Mouse (Mus musculus) kidney, adult 2 months (tissue): ENCODE measurements around the gene Cfap298. TPM values are rescaled to one million over a fixed set of nuclear protein-coding genes. Genes with fewer than 3 reads are reported as not detected.

ENCODE experiments used
- DNase-seq: peaks from one replicate; pipeline ENCODE4 v3.0.0; 2021
- H3K27ac ChIP-seq: fragments of 200-500 bp; 2 replicates; pipeline ENCODE4 v1.5.1; 2012; ENCODE audit warnings: low read depth, low read length, control low read depth, inconsistent platforms; ENCODE audit not compliant: insufficient read depth
- H3K27me3 ChIP-seq: fragments of 200-500 bp; replicated peaks from 2 replicates; pipeline ENCODE4 v1.6.1; 2012; ENCODE audit warnings: mild to moderate bottlenecking, moderate library complexity, low read length, inconsistent platforms; ENCODE audit not compliant: control insufficient read depth, insufficient read depth
- H3K36me3 ChIP-seq: fragments of 200-500 bp; 2 replicates; pipeline ENCODE4 v1.6.1; 2012; ENCODE audit warnings: mild to moderate bottlenecking, moderate library complexity, low read length, inconsistent platforms; ENCODE audit not compliant: control insufficient read depth, insufficient read depth
- H3K4me1 ChIP-seq: fragments of 200-500 bp; 2 replicates; pipeline ENCODE4 v1.6.1; 2011; ENCODE audit warnings: low read length; ENCODE audit not compliant: control insufficient read depth, insufficient read depth
- H3K4me3 ChIP-seq: fragments of 200-500 bp; 2 replicates; pipeline ENCODE4 v1.5.1; 2011; ENCODE audit warnings: mild to moderate bottlenecking, low read depth, low read length, control low read depth; ENCODE audit not compliant: insufficient read depth
- CTCF ChIP-seq: fragments of 200-500 bp; conservative IDR thresholded peaks from 2 replicates; pipeline ENCODE4 v1.5.1; 2011; ENCODE audit warnings: low read depth, mild to moderate bottlenecking, control low read depth, low read length, moderate library complexity, mixed read lengths; ENCODE audit not compliant: insufficient read depth, insufficient read length
- POLR2A ChIP-seq: fragments of 200-500 bp; IDR thresholded peaks from one replicate; pipeline ENCODE4 v1.6.1; 2011; ENCODE audit warnings: low read depth, low read length, control low read depth
- WGBS: fragments of 180-500 bp; shearing (Covaris S2); methylation state at CpG from one replicate; pipeline ENCODE4 v1.1.7; 2018; 5-methylcytosine and 5-hydroxymethylcytosine counted together
- polyA plus RNA-seq: library from polyadenylated mRNA; depleted of rRNA; stranded (reverse); fragments of >200 nt; gene quantifications from 2 replicates; pipeline ENCODE4 v1.2.3, GENCODE M21; 2012

Gene Cfap298
- polyA plus RNA-seq, 1 experiment: 16.1 TPM

- H3K4me1 ChIP-seq: no peaks in the 10 kb centered on the region
- H3K36me3 ChIP-seq: no peaks in the 10 kb centered on the region
- H3K4me3 ChIP-seq: peak overlapping the region; percentile 0; the same call in 1 of the 2 replicates
- H3K27me3 ChIP-seq: no peaks in the 10 kb centered on the region
- TF ChIP-seq POLR2A: no peak
- TF ChIP-seq CTCF: no peak
- 5% methylated on average over 12 of the region's 12 CpGs for WGBS
- peak; percentile 78 for DNase-seq
- no peak overlapping the region for H3K27ac ChIP-seq
Measured at GRCm38 (mm10) chr16:90916040-90916481, 18.9 kb downstream of the Cfap298 start.

- WGBS: 60% methylated on average over 13 of the region's 13 CpGs
Measured at GRCm38 (mm10) chr16:90911766-90912165, 23.1 kb downstream of the Cfap298 start.

GRCm38 (mm10) chr16:90910855-90911533 is 23.9 kb downstream of the Cfap298 start:
- Histone ChIP-seq H3K36me3 (no peaks in the 10 kb centered on the region), H3K27me3 (no peaks in the 10 kb centered on the region), H3K27ac (no peak overlapping the region), H3K4me3 (no peak overlapping the region), H3K4me1 (no peaks in the 10 kb centered on the region)
- no peak for DNase-seq
- 85% methylated on average over 17 of the region's 17 CpGs for WGBS
- TF ChIP-seq CTCF (no peak), POLR2A (no peak)

More at GRCm38 (mm10) chr16:90911766-90912165, 23.1 kb downstream of the Cfap298 start:
- DNase-seq: peak; percentile 47
- H3K4me3 ChIP-seq: no peak overlapping the region
- H3K27ac ChIP-seq: no peak overlapping the region
- no peaks in the 10 kb centered on the region for H3K4me1 ChIP-seq
- no peaks in the 10 kb centered on the region for H3K36me3 ChIP-seq
- H3K27me3 ChIP-seq: no peaks in the 10 kb centered on the region
- TF ChIP-seq CTCF: no peak
- no peak for TF ChIP-seq POLR2A

GRCm38 (mm10) chr16:90907250-90907649 is 27.7 kb downstream of the Cfap298 start:
- no peak for DNase-seq
- WGBS: 80% methylated on average over 7 of the region's 7 CpGs
- no peak for TF ChIP-seq CTCF
- TF ChIP-seq POLR2A: no peak

GRCm38 (mm10) chr16:90903300-90903699 is 31.6 kb downstream of the Cfap298 start:
- 69% methylated on average over 5 of the region's 5 CpGs for WGBS

More at GRCm38 (mm10) chr16:90907250-90907649, 27.7 kb downstream of the Cfap298 start:
- Histone ChIP-seq H3K27me3 (no peaks in the 10 kb centered on the region), H3K27ac (no peak overlapping the region), H3K4me1 (no peaks in the 10 kb centered on the region), H3K4me3 (no peak overlapping the region), H3K36me3 (no peaks in the 10 kb centered on the region)

GRCm38 (mm10) chr16:90901364-90901763 is 33.5 kb downstream of the Cfap298 start:
- 67% methylated on average over 4 of the region's 4 CpGs for WGBS
- Histone ChIP-seq H3K27ac (no peak overlapping the region), H3K4me1 (no peaks in the 10 kb centered on the region), H3K36me3 (no peaks in the 10 kb centered on the region), H3K27me3 (no peaks in the 10 kb centered on the region), H3K4me3 (no peak overlapping the region)
- TF ChIP-seq POLR2A: no peak
- no peak for TF ChIP-seq CTCF
- DNase-seq: peak; percentile 42

More at GRCm38 (mm10) chr16:90903300-90903699, 31.6 kb downstream of the Cfap298 start:
- Histone ChIP-seq H3K36me3 (no peaks in the 10 kb centered on the region), H3K27ac (no peak overlapping the region), H3K4me1 (no peaks in the 10 kb centered on the region), H3K4me3 (no peak overlapping the region), H3K27me3 (no peaks in the 10 kb centered on the region)
- no peak for TF ChIP-seq CTCF
- no peak for TF ChIP-seq POLR2A
- no peak for DNase-seq

GRCm38 (mm10) chr16:90899498-90899897 is 35.4 kb downstream of the Cfap298 start:
- no peaks in the 10 kb centered on the region for H3K36me3 ChIP-seq
- no peaks in the 10 kb centered on the region for H3K27me3 ChIP-seq
- 52% methylated on average over 12 of the region's 12 CpGs for WGBS
- TF ChIP-seq CTCF (no peak), POLR2A (no peak)
- DNase-seq: peak; percentile 42
- no peaks in the 10 kb centered on the region for H3K4me1 ChIP-seq
- no peak overlapping the region for H3K27ac ChIP-seq
- no peak overlapping the region for H3K4me3 ChIP-seq

- H3K4me3 ChIP-seq: no peak overlapping the region
- peak; percentile 54 for DNase-seq
- H3K4me1 ChIP-seq: no peaks in the 10 kb centered on the region
- H3K36me3 ChIP-seq: no peaks in the 10 kb centered on the region
- TF ChIP-seq CTCF (no peak), POLR2A (no peak)
- 88% methylated on average over 3 of the region's 3 CpGs for WGBS
- H3K27me3 ChIP-seq: no peaks in the 10 kb centered on the region
- no peak overlapping the region for H3K27ac ChIP-seq
Measured at GRCm38 (mm10) chr16:90897651-90898050, 37.3 kb downstream of the Cfap298 start.
